In the genomic region with DNA sequence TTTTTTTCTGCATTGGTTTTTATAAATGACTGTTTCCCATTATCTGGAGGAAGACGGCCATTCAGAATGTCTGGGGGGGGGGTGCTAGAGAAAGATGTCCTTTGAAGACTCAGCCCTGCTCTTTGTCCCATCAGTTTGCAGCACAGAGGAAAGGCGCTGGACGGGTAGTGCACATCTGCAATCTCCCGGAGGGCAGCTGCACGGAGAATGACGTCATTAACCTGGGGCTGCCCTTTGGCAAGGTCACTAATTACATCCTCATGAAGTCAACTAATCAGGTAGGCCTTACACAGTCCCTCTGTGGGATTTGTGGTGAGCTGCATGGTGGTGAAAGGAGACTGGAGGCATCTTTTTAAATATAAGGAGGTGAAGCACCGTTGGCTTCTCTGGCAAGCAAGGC, we compare ENCODE assay signal across 21 mouse cellular contexts. TPM values are rescaled to one million over a fixed set of nuclear protein-coding genes. Genes with fewer than 3 reads are reported as not detected.
A peak's percentile ranks its signal among the peaks of the same experiment; 100 is the strongest.
DNase-seq lines count a peak whose midpoint lies in the region; ATAC-seq and TF ChIP-seq lines count a peak whose summit lies in the region.
"Had no signal": no experiment of that assay in that cellular context is flagged by ENCODE, and none has a peak within 500 bp of the region (broad histone marks: within the 10 kb centered on the region; RNA-seq: fewer than 3 reads in every experiment).

No protein-coding gene starts in this region.

- WGBS in intestine, embryonic 14.5 days = 35% methylated on average over 7 of the region's 7 CpGs
- 34% methylated on average over 7 of the region's 7 CpGs for WGBS in intestine, embryonic 16.5 days
- 13% methylated on average over 7 of the region's 7 CpGs for WGBS in embryonic facial prominence, embryonic 13.5 days
- 10% methylated on average over 7 of the region's 7 CpGs for WGBS in limb, embryonic 11.5 days
- WGBS in lung, adult 2 months = 68% methylated on average over 7 of the region's 7 CpGs

- H3K36me3 ChIP-seq in intestine, embryonic 14.5 days (ENCODE audit: control insufficient read depth, insufficient read depth, low read length) = no peaks in the 10 kb centered on the region
- H3K36me3 ChIP-seq in intestine, embryonic 16.5 days (ENCODE audit: control insufficient read depth, insufficient read depth, low read length) = no peaks in the 10 kb centered on the region
- no peaks in the 10 kb centered on the region for H3K36me3 ChIP-seq in embryonic facial prominence, embryonic 13.5 days
- H3K36me3 ChIP-seq in limb, embryonic 11.5 days (ENCODE audit: control insufficient read depth, insufficient read depth, low read length) = no peaks in the 10 kb centered on the region

- no peak overlapping the region for H3K4me3 ChIP-seq in intestine, embryonic 14.5 days (ENCODE audit: low read depth, low read length)
- no peak overlapping the region for H3K4me3 ChIP-seq in intestine, embryonic 16.5 days (ENCODE audit: low read length)
- H3K4me3 ChIP-seq in embryonic facial prominence, embryonic 13.5 days = no peak overlapping the region
- H3K4me3 ChIP-seq in limb, embryonic 11.5 days (ENCODE audit: low read depth, low read length) = no peak overlapping the region
- H3K4me3 ChIP-seq in lung, adult 2 months (replicated peaks; ENCODE audit: extremely low read depth, low read depth, low read length) = no peak overlapping the region
- H3K4me3 ChIP-seq: heart, adult 2 months; heart, embryonic 15.5 days; layer of hippocampus, adult 2 months had no signal

- H3K4me1 ChIP-seq in intestine, embryonic 14.5 days (replicated peaks; ENCODE audit: control insufficient read depth, insufficient read depth, low read length) = peaks cover 8% of the 10 kb centered on the region
- peaks cover 19% of the 10 kb centered on the region for H3K4me1 ChIP-seq in intestine, embryonic 16.5 days (ENCODE audit: control insufficient read depth, insufficient read depth, low read length)
- peaks cover 28% of the 10 kb centered on the region for H3K4me1 ChIP-seq in embryonic facial prominence, embryonic 13.5 days
- H3K4me1 ChIP-seq in limb, embryonic 11.5 days (ENCODE audit: control insufficient read depth, insufficient read depth, low read length) = peaks cover 23% of the 10 kb centered on the region
- no peaks in the 10 kb centered on the region; the same call in 1 of the 2 replicates for H3K4me1 ChIP-seq in lung, adult 2 months (ENCODE audit: control insufficient read depth, insufficient read depth, low read length)

- H3K27me3 ChIP-seq in intestine, embryonic 14.5 days (replicated peaks; ENCODE audit: control insufficient read depth, insufficient read depth, low read length) = no peaks in the 10 kb centered on the region
- H3K27me3 ChIP-seq in intestine, embryonic 16.5 days (replicated peaks; ENCODE audit: control insufficient read depth, insufficient read depth, low read length) = no peaks in the 10 kb centered on the region
- H3K27me3 ChIP-seq in embryonic facial prominence, embryonic 13.5 days = no peaks in the 10 kb centered on the region
- no peaks in the 10 kb centered on the region for H3K27me3 ChIP-seq in limb, embryonic 11.5 days (ENCODE audit: control insufficient read depth, insufficient read depth, low read length)
- H3K27me3 ChIP-seq: heart, embryonic 15.5 days had no signal

- H3K27ac ChIP-seq in intestine, embryonic 14.5 days (ENCODE audit: low read depth) = no peak overlapping the region
- H3K27ac ChIP-seq in intestine, embryonic 16.5 days (ENCODE audit: low read length) = no peak overlapping the region
- no peak overlapping the region for H3K27ac ChIP-seq in embryonic facial prominence, embryonic 13.5 days
- H3K27ac ChIP-seq in limb, embryonic 11.5 days (replicated peaks; ENCODE audit: low read depth, low read length) = no peak overlapping the region
- H3K27ac ChIP-seq: heart, adult 2 months; heart, embryonic 15.5 days; layer of hippocampus, adult 2 months had no signal

- no peaks in the 10 kb centered on the region for H3K9me3 ChIP-seq in intestine, embryonic 14.5 days (ENCODE audit: control insufficient read depth, low read length)
- no peaks in the 10 kb centered on the region for H3K9me3 ChIP-seq in intestine, embryonic 16.5 days (ENCODE audit: control insufficient read depth, low read length)
- H3K9me3 ChIP-seq in embryonic facial prominence, embryonic 13.5 days = no peaks in the 10 kb centered on the region
- H3K9me3 ChIP-seq in limb, embryonic 11.5 days (ENCODE audit: control insufficient read depth, low read length) = no peaks in the 10 kb centered on the region
- H3K9me3 ChIP-seq: heart, embryonic 15.5 days had no signal

- TF ChIP-seq CTCF in lung, adult 2 months (IDR thresholded peaks at IDR 0.05; ENCODE audit: insufficient read depth, low read length) = no peak

- no peak for DNase-seq in intestine, embryonic 14.5 days (ENCODE audit: low spot score)
- peak; percentile 35 for DNase-seq in NIH3T3 (ENCODE audit: low read depth)
- DNase-seq in limb, embryonic 11.5 days (ENCODE audit: low spot score) = peak; percentile 65
- no peak for DNase-seq in lung, adult 2 months
- DNase-seq: cerebellum, adult 2 months; gastrocnemius, postnatal 10 days; heart, postnatal 4 days; kidney, adult 2 months; kidney, postnatal 10 days; lung, adult 18-20 months; spleen, adult 18-20 months; thymus, postnatal 36 days had no signal

- no peak overlapping the region for H3K9ac ChIP-seq in intestine, embryonic 14.5 days (ENCODE audit: low read length)
- H3K9ac ChIP-seq in intestine, embryonic 16.5 days (ENCODE audit: low read depth, low read length) = no peak overlapping the region
- no peak overlapping the region for H3K9ac ChIP-seq in embryonic facial prominence, embryonic 13.5 days
- H3K9ac ChIP-seq in limb, embryonic 11.5 days (ENCODE audit: low read length) = no peak overlapping the region
- H3K9ac ChIP-seq: heart, embryonic 15.5 days had no signal

- no peak for TF ChIP-seq POLR2A in lung, adult 2 months (IDR thresholded peaks at IDR 0.05; ENCODE audit: borderline replicate concordance, extremely low read depth, low read depth, low read length)

- ATAC-seq in intestine, embryonic 14.5 days (replicated peaks; ENCODE audit: low FRiP score, low TSS enrichment, low read depth) = 0 out of 2 replicates have a peak, but pooled peaks have one; percentile 41
- ATAC-seq in intestine, embryonic 16.5 days = no peak
- ATAC-seq in embryonic facial prominence, embryonic 13.5 days (ENCODE audit: insufficient number of reproducible peaks, insufficient read depth, low FRiP score, low TSS enrichment, low read depth) = no peak
- ATAC-seq in limb, embryonic 11.5 days (ENCODE audit: insufficient number of reproducible peaks, low FRiP score, low TSS enrichment, low read depth) = peak; percentile 36; the same call in 1 of the 2 replicates
- no peak for ATAC-seq in activated CD4-positive, CD25-positive, alpha-beta regulatory T cell, adult 4 months
- ATAC-seq: hindbrain, embryonic 16.5 days had no signal

- H3K4me2 ChIP-seq in intestine, embryonic 14.5 days (ENCODE audit: low read length) = no peak overlapping the region
- H3K4me2 ChIP-seq in intestine, embryonic 16.5 days (ENCODE audit: low read depth, low read length) = no peak overlapping the region
- H3K4me2 ChIP-seq in embryonic facial prominence, embryonic 13.5 days = 0 out of 2 replicates have a peak overlapping the region, but pooled peaks have one; percentile 11
- no peak overlapping the region for H3K4me2 ChIP-seq in limb, embryonic 11.5 days (ENCODE audit: low read depth, severe bottlenecking)
- H3K4me2 ChIP-seq: heart, embryonic 15.5 days; liver, embryonic 11.5 days; midbrain, embryonic 11.5 days had no signal

RNA-seq across cellular contexts. Expression of gene Pdcd4, which starts 59.5 kb away (rescaled TPM):
- polyA plus RNA-seq in intestine, embryonic 14.5 days (2014; fragmentation: Nextera tagmentation; extraction: Ambion mirVana) = 68.8 and 72.9 TPM in 2 replicates
- polyA plus RNA-seq in intestine, embryonic 16.5 days (2015; fragmentation: Nextera tagmentation; extraction: Ambion mirVana) = 65.7 and 72.7 TPM in 2 replicates
- 130 and 135 TPM in 2 replicates for polyA plus RNA-seq in embryonic facial prominence, embryonic 13.5 days (2015; fragmentation: Nextera tagmentation; extraction: Ambion mirVana)
- 75.5 and 80.7 TPM in 2 replicates for polyA plus RNA-seq in limb, embryonic 11.5 days (2014; fragmentation: Nextera tagmentation; extraction: Ambion mirVana)
- polyA plus RNA-seq in activated CD4-positive, CD25-positive, alpha-beta regulatory T cell, adult 4 months (2017; shearing (Covaris generic)) = 100 to 1,000 TPM; 479 to 707 TPM
- 4.1 and 8.0 TPM in 2 replicates for polyA plus RNA-seq in lung, adult 2 months (2012; rRNA removed)

Comparison
In these comparisons a context has a peak if more than half of its experiments do, and no peak if none do; other contexts are left out.
1. ATAC-seq: peak in intestine, embryonic 14.5 days (single experiment) and limb, embryonic 11.5 days (single experiment); none in intestine, embryonic 16.5 days (single experiment), embryonic facial prominence, embryonic 13.5 days (single experiment) and activated CD4-positive, CD25-positive, alpha-beta regulatory T cell, adult 4 months (single experiment).
2. DNase-seq: peak in NIH3T3 (single experiment) and limb, embryonic 11.5 days (single experiment); none in intestine, embryonic 14.5 days (single experiment) and lung, adult 2 months (single experiment).